Mouse (Mus musculus): ENCODE data around the gene Ston1.

DNA sequence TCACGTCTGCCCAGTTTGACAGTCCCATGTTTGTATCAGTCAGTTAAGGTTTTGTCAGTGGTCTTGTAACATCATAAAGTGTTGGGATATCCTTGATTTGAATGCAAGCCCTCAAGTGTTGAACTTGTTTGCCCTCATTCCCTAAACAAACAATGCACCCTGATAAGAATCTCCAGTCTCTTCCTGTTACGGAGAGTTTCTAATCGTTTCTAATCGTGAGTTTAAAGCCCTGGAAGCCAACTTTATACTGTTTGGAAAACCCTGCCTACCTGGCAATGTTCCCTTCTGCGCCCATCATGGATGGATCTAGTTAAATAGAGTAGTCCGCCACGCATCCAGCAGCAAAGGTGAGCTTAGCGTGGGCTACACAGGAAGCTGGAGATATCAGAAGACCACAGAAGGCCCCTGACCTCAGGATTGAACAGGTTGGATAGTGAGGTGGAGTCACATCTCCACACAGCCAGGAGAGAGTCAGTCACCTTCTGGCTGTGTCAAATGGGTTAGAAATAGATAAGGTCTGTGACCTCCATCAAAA, 3.1 kb downstream of the Ston1 start:
- TF ChIP-seq POLR2A (IDR thresholded peaks at IDR 0.05; ENCODE audit: control insufficient read depth, extremely low read depth, insufficient read depth, low read length, poor library complexity) = no peak
- no peak for TF ChIP-seq CTCF (IDR thresholded peaks at IDR 0.05; ENCODE audit: borderline replicate concordance, control insufficient read depth, extremely low read depth, insufficient read depth, low read length, poor library complexity)
